Mouse (Mus musculus) bone marrow macrophage, adult 2 months (primary cell): Measurements from ENCODE around the gene Atp6v0b.

Source experiments
- CTCF ChIP-seq: IDR thresholded peaks from 2 replicates; pipeline ENCODE4 v1.5.1; 2012; ENCODE audit warnings: low read depth, mild to moderate bottlenecking, low read length, moderate library complexity
- POLR2A ChIP-seq: IDR thresholded peaks from 2 replicates; pipeline ENCODE4 v1.6.1; 2012; ENCODE audit warnings: mild to moderate bottlenecking, low read depth, low read length, borderline replicate concordance

DNA sequence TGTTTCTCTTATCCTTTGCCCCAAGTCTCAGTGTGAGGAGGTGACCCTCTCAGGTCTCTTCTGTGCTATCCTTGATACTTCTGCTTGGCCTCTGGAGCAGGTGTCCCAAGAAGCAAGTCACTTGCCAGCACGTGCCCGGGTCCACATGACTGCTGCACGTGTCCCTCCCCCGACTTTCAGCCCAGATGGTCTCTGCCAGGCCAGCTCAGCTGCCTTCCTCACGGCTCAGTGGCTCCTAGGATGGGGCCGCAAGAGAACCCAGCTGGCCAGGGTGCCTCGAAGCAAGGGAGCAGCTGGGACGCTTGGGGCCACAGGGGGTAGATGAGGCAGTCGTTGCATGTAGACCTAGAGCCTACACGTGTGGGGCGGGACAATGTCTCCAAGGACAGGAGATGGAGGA lies 41.8 kb downstream of the Atp6v0b start:
- TF ChIP-seq CTCF (no peak), POLR2A (no peak)
